Mouse (Mus musculus) midbrain, postnatal 0 days (tissue): ENCODE data around the gene Mrps34. TPM values are rescaled to one million over a fixed set of nuclear protein-coding genes. Genes with fewer than 3 reads are reported as not detected.
A peak's percentile ranks its signal among the peaks of the same experiment; 100 is the strongest.

ENCODE experiments used
- ATAC-seq: fragments of 200-750 bp; cut with Nextera tagmentation; 2 replicates; pipeline ENCODE4 v1.8.0; 2017; ENCODE audit warnings: moderate number of reproducible peaks, mild to moderate bottlenecking, moderate TSS enrichment, moderate library complexity; ENCODE audit not compliant: low FRiP score
- DNase-seq: peaks from one replicate; pipeline ENCODE4 v3.0.0-alpha.2; 2015; ENCODE audit warnings: low spot score
- H3K27ac ChIP-seq: fragments of 300-500 bp; sonication (generic); 2 replicates; pipeline ENCODE4 v1.5.1; 2014; ENCODE audit warnings: low read depth, mild to moderate bottlenecking, low read length, mixed read lengths
- H3K27me3 ChIP-seq: fragments of 300-500 bp; sonication (generic); 2 replicates; pipeline ENCODE4 v1.6.1; 2014; ENCODE audit warnings: low read length, control low read depth, mixed read lengths; ENCODE audit not compliant: insufficient read depth
- H3K36me3 ChIP-seq: fragments of 300-500 bp; sonication (generic); 2 replicates; pipeline ENCODE4 v1.6.1; 2014; ENCODE audit warnings: low read length, control low read depth, mixed read lengths; ENCODE audit not compliant: insufficient read depth
- H3K4me1 ChIP-seq: fragments of 300-500 bp; sonication (generic); 2 replicates; pipeline ENCODE4 v1.6.1; 2014; ENCODE audit warnings: mild to moderate bottlenecking, control low read depth, antibody characterized with exemption, low read length, mixed read lengths; ENCODE audit not compliant: insufficient read depth
- H3K4me2 ChIP-seq: fragments of 300-500 bp; sonication (generic); 2 replicates; pipeline ENCODE4 v1.6.1; 2014; ENCODE audit warnings: low read depth, mild to moderate bottlenecking, low read length, mixed read lengths; ENCODE audit not compliant: poor library complexity, severe bottlenecking
- H3K4me3 ChIP-seq: fragments of 300-500 bp; sonication (generic); 2 replicates; pipeline ENCODE4 v1.5.1; 2014; ENCODE audit warnings: low read depth, mild to moderate bottlenecking, low read length, moderate library complexity
- H3K9ac ChIP-seq: fragments of 300-500 bp; sonication (generic); replicated peaks from 2 replicates; pipeline ENCODE4 v1.6.1; 2014; ENCODE audit warnings: mild to moderate bottlenecking, low read length, moderate library complexity, mixed read lengths; ENCODE audit not compliant: poor library complexity, severe bottlenecking
- H3K9me3 ChIP-seq: fragments of 300-500 bp; sonication (generic); 2 replicates; pipeline ENCODE4 v1.6.1; 2016; ENCODE audit warnings: low read length, control low read depth
- CTCF ChIP-seq: IDR thresholded peaks from 2 replicates; pipeline ENCODE4 v1.5.1; 2016; ENCODE audit warnings: antibody characterized with exemption, mild to moderate bottlenecking
- WGBS: fragments of 180-500 bp; shearing (Covaris S2); extraction: QIAGEN DNeasy Blood & Tissue Kit; methylation state at CpG from one replicate; pipeline ENCODE4 v1.1.7; 2014; 5-methylcytosine and 5-hydroxymethylcytosine counted together
- polyA plus RNA-seq: library from polyadenylated mRNA; unstranded; fragments of >200 nt; fragmentation: Nextera tagmentation; extraction: Ambion mirVana; gene quantifications from 2 replicates; pipeline ENCODE4 v1.2.1, GENCODE M21; 2015
- total RNA-seq: library from RNA; depleted of rRNA; stranded (reverse); fragments of >200 nt; gene quantifications from 2 replicates; pipeline ENCODE4 v1.2.3, GENCODE M21; 2014

The Mrps34 gene
- total and polyA plus RNA-seq, 2 experiments from 2014 or later = 43.8 to 128 TPM

- Histone ChIP-seq H3K4me2 (no peak overlapping the region), H3K9ac (no peak overlapping the region), H3K4me1 (no peaks in the 10 kb centered on the region), H3K27me3 (no peaks in the 10 kb centered on the region), H3K4me3 (no peak overlapping the region), H3K27ac (no peak overlapping the region), H3K9me3 (no peaks in the 10 kb centered on the region), H3K36me3 (no peaks in the 10 kb centered on the region; the same call in 1 of the 2 replicates)
- DNase-seq = no peak
- no peak for ATAC-seq
- WGBS = 68% methylated on average over 10 of the region's 10 CpGs
- no peak for TF ChIP-seq CTCF
These were observed 17.4 kb upstream of the Mrps34 start for GRCm38 (mm10) chr17:24877336-24878116.

GRCm38 (mm10) chr17:24878117-24878397, 16.9 kb upstream of the Mrps34 start:
- TF ChIP-seq CTCF = no peak
- H3K4me1 ChIP-seq = no peaks in the 10 kb centered on the region
- H3K27me3 ChIP-seq = no peaks in the 10 kb centered on the region
- no peak overlapping the region for H3K9ac ChIP-seq
- no peak overlapping the region for H3K4me3 ChIP-seq
- H3K4me2 ChIP-seq = no peak overlapping the region
- 39% methylated on average over 5 of the region's 5 CpGs for WGBS
- DNase-seq (no peak), ATAC-seq (no peak)
- H3K27ac ChIP-seq = no peak overlapping the region
- H3K36me3 ChIP-seq = peaks cover 5% of the 10 kb centered on the region
- no peaks in the 10 kb centered on the region for H3K9me3 ChIP-seq

GRCm38 (mm10) chr17:24878531-24878930, 16.4 kb upstream of the Mrps34 start:
- no peak for TF ChIP-seq CTCF
- Histone ChIP-seq H3K4me2 (no peak overlapping the region), H3K4me1 (no peaks in the 10 kb centered on the region), H3K4me3 (no peak overlapping the region), H3K27ac (no peak overlapping the region), H3K9ac (no peak overlapping the region), H3K9me3 (no peaks in the 10 kb centered on the region), H3K27me3 (no peaks in the 10 kb centered on the region), H3K36me3 (peaks cover 9% of the 10 kb centered on the region)
- DNase-seq (no peak), ATAC-seq (no peak)
- WGBS = 65% methylated on average over 8 of the region's 8 CpGs

- H3K9me3 ChIP-seq = no peaks in the 10 kb centered on the region
- TF ChIP-seq CTCF = peak; percentile 60
- no peaks in the 10 kb centered on the region for H3K27me3 ChIP-seq
- H3K4me3 ChIP-seq = no peak overlapping the region
- H3K9ac ChIP-seq = no peak overlapping the region
- WGBS = 47% methylated on average over 7 of the region's 7 CpGs
- peaks cover 4% of the 10 kb centered on the region; the same call in 1 of the 2 replicates for H3K4me1 ChIP-seq
- H3K27ac ChIP-seq = no peak overlapping the region
- peak; percentile 22 for DNase-seq
- H3K4me2 ChIP-seq = no peak overlapping the region
- ATAC-seq = no peak
- peaks cover 12% of the 10 kb centered on the region for H3K36me3 ChIP-seq
These were observed 13.0 kb upstream of the Mrps34 start for GRCm38 (mm10) chr17:24881738-24882440.

GRCm38 (mm10) chr17:24884391-24884790, 10.5 kb upstream of the Mrps34 start:
- TF ChIP-seq CTCF = no peak
- Histone ChIP-seq H3K4me2 (no peak overlapping the region), H3K9me3 (no peaks in the 10 kb centered on the region), H3K4me3 (no peak overlapping the region), H3K36me3 (peaks cover 18% of the 10 kb centered on the region), H3K27me3 (no peaks in the 10 kb centered on the region), H3K27ac (no peak overlapping the region), H3K9ac (no peak overlapping the region), H3K4me1 (peaks cover 13% of the 10 kb centered on the region; the same call in 1 of the 2 replicates)
- DNase-seq = no peak
- WGBS = 85% methylated on average over 6 of the region's 6 CpGs
- ATAC-seq = no peak
